Comparison of ENCODE assay signal across 17 mouse cellular contexts in genomic region chr1:69956606-69957005, GRCm38 (mm10).
"Had no signal": no experiment of that assay in that cellular context is flagged by ENCODE, and none has a peak within 500 bp of the region (broad histone marks: within the 10 kb centered on the region; RNA-seq: fewer than 3 reads in every experiment).

No protein-coding gene starts in this region.

- H3K4me3 ChIP-seq: layer of hippocampus, adult 2 months; liver, embryonic 13.5 days; megakaryocyte, embryonic 14.5 days; midbrain, embryonic 10.5 days; midbrain, embryonic 15.5 days had no signal

- ATAC-seq: lung, postnatal 0 days; midbrain, embryonic 15.5 days had no signal

- H3K9ac ChIP-seq: liver, embryonic 13.5 days; midbrain, embryonic 15.5 days had no signal

- H3K27me3 ChIP-seq: liver, embryonic 13.5 days; megakaryocyte, embryonic 14.5 days; midbrain, embryonic 15.5 days had no signal

- H3K27ac ChIP-seq: kidney, postnatal 0 days; layer of hippocampus, adult 2 months; liver, embryonic 13.5 days; midbrain, embryonic 10.5 days; midbrain, embryonic 15.5 days; stomach, postnatal 0 days had no signal

- DNase-seq: kidney, adult 2 months; kidney, postnatal 25 days; layer of hippocampus, adult 9-11 months; liver, embryonic 13.5 days; lung, adult 2 months; lung, postnatal 36 days; right cerebral cortex, postnatal 4 days; thymus, adult 2 months; thymus, postnatal 14 days; thymus, postnatal 4 days had no signal

- H3K4me1 ChIP-seq: liver, embryonic 13.5 days; megakaryocyte, embryonic 14.5 days; midbrain, embryonic 10.5 days; midbrain, embryonic 15.5 days had no signal

- H3K4me2 ChIP-seq: liver, embryonic 13.5 days; midbrain, embryonic 15.5 days had no signal

- H3K36me3 ChIP-seq: liver, embryonic 13.5 days; midbrain, embryonic 10.5 days; midbrain, embryonic 15.5 days had no signal

- H3K9me3 ChIP-seq: liver, embryonic 13.5 days; midbrain, embryonic 10.5 days; midbrain, embryonic 15.5 days had no signal
